Mouse (Mus musculus): Measurements from ENCODE around the gene Vmn1r196.
"Not testable (repeated sequence)": the region's sequence is repeated elsewhere in the genome, so short reads cannot be mapped to it uniquely, and the experiment has no call there.

Vmn1r196 gene
- long read RNA-seq, experiment 1: 0 reads
- long read RNA-seq, experiment 2: 0 reads

- intact Hi-C loops (cut with DNase I): no loop called here
Observed at GRCm38 (mm10) chr13:22289620-22290019, at the start of gene Vmn1r196. TSS of gene Vmn1r196 (plus strand) at chr13:22289920.

GRCm38 (mm10) chr13:22243915-22244314 is 45.8 kb upstream of the Vmn1r196 start, which contains the start of gene Vmn1r194:
TSS of gene Vmn1r194 (plus strand) at chr13:22244215.
- intact Hi-C loops (cut with DNase I): no loop called here

- intact Hi-C loops (cut with DNase I): not testable (repeated sequence)
Observed at GRCm38 (mm10) chr13:22270222-22270621, 19.5 kb upstream of the Vmn1r196 start, which contains the start of gene Vmn1r195. TSS of gene Vmn1r195 (plus strand) at chr13:22270522.

DNA sequence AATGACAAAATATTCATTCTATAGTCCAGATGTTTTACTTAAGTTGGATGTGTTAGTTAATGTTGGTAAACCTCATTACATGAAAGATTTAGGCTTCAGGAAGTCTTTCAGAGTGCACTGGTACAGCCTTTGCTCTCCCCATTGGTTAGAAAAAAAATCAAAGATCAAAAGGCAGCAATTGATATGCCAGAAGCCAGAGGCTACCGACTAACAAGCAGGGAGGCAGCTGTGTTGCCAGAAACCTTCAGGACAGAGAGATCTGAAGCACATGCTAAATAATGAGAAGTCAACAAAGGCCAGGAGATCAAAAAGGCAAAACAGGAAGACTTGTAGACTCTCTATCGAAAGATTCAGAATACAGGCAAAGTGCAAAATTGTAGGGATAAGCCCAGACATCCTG is 18.0 kb upstream of the Vmn1r196 start:
- intact Hi-C loops (cut with DNase I): no loop called here

GRCm38 (mm10) chr13:22284578-22284977 is 5.1 kb upstream of the Vmn1r196 start:
- intact Hi-C loops (cut with DNase I): no loop called here

- intact Hi-C loops (cut with DNase I): not testable (repeated sequence)
Observed at GRCm38 (mm10) chr13:22308075-22308474, 18.4 kb downstream of the Vmn1r196 start.

DNA sequence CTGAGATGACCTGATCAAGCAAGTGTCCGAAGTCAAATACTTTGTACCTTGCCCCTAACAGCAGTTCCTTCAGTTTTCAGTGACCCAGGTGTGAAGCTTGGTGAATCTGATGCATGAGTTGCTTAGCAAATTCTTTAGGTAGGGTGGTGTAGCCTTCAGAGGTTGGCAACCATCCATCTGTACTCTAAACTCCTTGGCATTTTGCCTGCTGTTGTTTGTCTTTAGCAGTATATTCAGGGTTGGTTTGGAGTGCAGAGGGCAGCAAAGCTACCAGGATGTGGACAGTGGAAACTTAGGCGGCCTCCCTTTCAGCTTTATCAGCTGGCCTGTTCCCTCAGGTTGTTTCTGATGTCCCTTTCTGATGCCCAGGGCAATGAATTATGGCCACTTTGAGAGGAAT is 25.6 kb downstream of the Vmn1r196 start:
- intact Hi-C loops (cut with DNase I): no loop called here

- intact Hi-C loops (cut with DNase I): no loop called here
Observed at GRCm38 (mm10) chr13:22317366-22317765, 27.6 kb downstream of the Vmn1r196 start.

DNA sequence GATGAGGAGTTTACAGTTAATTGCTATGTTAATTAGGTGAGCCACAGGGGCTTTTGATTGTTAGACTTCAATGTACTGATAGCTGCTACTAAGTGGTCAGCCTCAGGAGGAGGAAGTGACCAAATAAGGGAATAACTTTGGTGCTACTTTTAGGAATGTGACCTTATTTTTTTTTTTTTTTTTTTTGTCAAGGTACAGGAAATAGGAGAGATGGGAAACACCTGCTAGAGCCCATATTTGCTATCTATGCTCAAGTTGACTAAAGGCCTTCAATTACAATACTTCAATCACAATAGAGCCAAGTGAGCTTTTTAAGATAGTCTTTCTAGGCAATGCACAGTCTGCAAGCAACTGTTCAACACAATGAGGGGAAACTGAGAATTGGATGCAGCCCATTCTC is 30.4 kb downstream of the Vmn1r196 start:
- intact Hi-C loops (cut with DNase I): no loop called here

DNA sequence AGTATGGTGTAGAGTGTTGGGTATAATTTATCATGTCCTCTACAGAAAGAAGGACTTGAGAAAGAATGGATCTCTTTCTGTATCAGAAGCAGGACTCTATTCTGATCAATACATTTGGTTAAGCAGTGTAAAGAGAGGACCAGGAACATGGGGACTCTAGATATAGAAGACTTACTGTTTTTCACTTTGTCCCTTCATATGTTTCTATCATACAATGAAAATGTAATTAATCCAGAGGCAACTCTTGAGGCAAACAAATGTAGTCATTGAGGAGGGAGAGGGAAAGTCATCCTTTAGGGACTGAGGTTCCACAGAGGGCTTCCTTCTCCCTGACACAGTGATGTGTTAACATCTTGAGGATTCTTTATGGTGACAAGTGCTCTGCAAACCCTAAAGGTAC is 34.6 kb downstream of the Vmn1r196 start, which contains the start of gene Vmn1r197:
Gene Vmn1r197, plus strand, starts transcription at position 301 of the 400 bp plus-strand sequence.
- intact Hi-C loops (cut with DNase I): no loop called here

GRCm38 (mm10) chr13:22333269-22333668 is 43.5 kb downstream of the Vmn1r196 start:
- intact Hi-C loops (cut with DNase I): no loop called here

GRCm38 (mm10) chr13:22335565-22335964 is 45.8 kb downstream of the Vmn1r196 start:
- intact Hi-C loops (cut with DNase I): no loop called here

Data from adrenal gland (tissue).